Mouse (Mus musculus) adrenal gland, postnatal 4 days (tissue): Measurements from ENCODE around the gene Tmpo. TPM values are rescaled to one million over a fixed set of nuclear protein-coding genes. Genes with fewer than 3 reads are reported as not detected.

Experiments used
- DNase-seq, 2 experiments: peaks; one replicate each; pipeline ENCODE4 v3.0.0; 2021 to 2022; ENCODE audit warnings: low spot score in 2 of 2, mixed read lengths in 2 of 2
- total RNA-seq, 2 experiments: library from RNA; stranded (reverse); gene quantifications; 2 replicates each; pipeline ENCODE4 v1.2.3; 2021

Gene Tmpo
- total RNA-seq, 2 experiments from 2014 or later = 203 to 231 TPM

DNA sequence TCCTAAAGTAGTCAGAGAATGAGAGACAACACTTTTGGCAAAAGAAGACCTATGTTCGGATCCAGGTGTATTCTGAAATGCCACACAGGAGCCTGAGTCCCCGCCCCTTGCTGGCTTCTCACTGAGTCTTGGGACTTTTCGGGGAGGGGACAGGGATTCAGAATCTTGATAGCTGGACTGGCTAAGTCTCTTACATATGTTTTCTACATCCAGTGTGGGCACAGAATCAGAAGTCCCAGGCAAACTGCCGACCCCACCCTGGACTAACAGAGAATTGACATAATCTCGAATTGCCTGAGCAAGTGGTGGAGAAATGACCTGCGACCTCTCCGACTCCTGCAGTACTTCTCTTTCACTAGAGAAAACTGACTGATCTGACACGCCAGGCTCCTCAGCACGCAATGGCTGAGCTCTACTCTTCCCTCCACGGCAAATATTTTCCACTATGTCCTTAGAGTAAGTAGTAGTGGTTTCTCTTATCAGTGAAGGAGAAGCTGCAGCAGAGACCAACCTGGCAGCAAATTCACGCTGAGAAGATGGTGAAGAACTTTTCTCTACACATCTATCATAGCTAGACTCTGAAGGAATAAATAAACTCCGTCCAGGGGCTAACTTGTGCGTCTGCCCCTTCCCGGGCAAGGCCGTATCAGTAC, 18.5 kb downstream of the Tmpo start:
- DNase-seq = no peak

DNA sequence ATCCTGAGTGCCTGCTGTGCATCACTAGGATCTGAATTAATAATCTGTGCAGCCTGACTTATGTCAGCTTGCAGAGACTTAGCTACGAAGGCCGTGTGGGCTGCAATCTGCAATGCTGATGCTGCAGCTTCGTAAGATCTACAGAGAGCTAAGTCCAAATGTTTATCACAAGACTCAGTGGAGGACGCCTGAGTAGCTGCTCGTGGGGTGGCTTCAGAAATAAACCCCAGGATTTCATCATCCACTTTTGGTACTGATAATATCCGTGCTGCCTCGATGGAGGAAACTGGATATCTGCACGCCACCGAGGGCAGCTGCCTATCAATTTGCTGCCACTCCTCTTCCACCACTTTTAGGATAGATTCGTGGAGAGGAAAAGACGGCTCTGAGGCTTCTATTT, 19.0 kb downstream of the Tmpo start:
- no peak for DNase-seq

DNA sequence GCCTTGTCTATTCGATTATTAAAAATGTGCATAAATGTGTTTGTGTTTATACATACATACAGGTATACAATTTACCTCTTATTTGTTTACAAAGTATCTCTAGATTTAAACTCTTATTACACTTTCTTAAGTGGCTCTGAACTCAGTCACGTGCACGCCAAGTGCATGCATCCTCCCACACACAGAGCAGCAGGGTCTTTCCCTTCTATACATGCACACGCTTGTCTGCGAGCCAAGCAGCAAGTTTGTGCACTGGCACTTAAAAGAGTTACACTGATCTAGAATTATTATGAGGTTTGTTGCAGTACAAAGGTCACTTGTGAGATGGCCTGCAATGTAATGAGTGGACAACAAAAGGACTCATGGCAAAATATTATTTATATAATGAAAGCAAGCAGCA, 20.1 kb downstream of the Tmpo start:
- no peak for DNase-seq

- no peak for DNase-seq
Observed at GRCm38 (mm10) chr10:91158442-91158841, 22.7 kb downstream of the Tmpo start.

- DNase-seq = no peak
Observed at GRCm38 (mm10) chr10:91156338-91156737, 24.8 kb downstream of the Tmpo start.

GRCm38 (mm10) chr10:91153894-91154503, 27.1 kb downstream of the Tmpo start:
- DNase-seq = no peak

GRCm38 (mm10) chr10:91145413-91145812, 35.7 kb downstream of the Tmpo start:
- no peak for DNase-seq

DNA sequence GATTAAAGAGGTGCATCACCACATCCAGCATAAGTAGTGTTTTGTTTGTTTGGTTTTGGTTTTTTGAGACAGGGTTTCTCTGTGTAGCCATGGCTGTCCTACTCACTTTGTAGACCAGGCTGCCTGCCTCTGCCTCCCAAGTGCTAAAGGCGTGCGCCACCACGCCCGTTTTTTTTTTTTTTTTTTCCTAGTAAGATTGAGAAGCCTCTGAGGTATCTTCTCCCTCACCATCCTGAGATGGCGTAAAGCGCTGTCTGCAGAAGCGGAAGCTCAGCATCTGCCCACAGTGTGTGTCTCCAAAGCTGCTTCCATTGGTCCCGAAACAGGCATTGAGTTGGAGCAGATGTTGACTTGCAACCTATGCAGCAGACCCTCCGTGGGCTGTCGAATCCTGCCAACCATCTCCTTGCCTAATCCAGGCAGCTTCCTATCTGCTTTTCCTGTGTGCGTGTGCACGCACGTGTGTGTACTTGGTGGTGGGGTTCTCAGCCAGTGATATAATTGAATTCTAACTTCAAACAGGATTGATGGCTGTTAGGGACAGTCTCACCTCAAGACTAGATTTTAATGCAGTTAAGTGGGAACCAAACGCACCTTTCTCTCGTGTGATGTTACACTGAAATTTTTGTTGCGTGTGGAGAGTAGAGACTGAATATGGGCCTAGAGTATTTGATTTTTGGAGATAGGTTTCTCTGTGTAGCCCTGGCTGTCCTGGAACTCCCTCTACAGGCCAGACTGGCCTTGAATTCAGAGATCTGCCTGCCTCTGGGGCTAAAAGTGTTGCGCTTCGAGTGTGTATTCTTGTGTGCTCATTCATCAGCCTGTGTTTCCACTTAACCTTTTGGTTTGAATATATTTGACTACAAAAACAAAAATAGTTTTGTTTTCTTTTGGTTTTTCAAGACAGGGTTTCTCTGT, 37.5 kb downstream of the Tmpo start:
- no peak for DNase-seq

DNA sequence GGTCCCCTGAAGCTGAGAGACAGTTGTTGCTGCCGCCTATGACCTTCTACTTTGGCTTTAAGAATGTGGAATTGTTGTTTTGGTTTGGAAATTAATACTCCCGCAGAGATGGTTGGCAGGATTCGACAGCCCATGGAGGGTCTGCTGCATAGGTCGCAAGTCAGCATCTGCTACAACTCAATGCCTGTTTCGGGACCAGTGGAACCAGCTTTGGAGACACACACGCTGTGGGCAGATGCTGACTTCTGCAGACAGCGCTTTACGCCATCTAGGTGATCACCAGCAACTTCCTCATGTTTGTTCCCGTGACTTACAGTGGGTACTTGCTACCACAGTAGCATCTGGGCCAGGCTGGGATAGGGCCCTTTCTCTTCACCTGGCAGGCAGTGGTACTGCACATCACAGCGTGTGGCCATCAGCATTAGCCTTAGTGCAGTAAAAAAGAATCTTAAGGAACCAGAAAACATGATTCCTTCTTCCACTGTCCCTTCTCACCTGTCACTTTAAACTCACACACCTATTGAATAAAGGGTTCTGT, 38.4 kb downstream of the Tmpo start:
- DNase-seq = no peak

DNA sequence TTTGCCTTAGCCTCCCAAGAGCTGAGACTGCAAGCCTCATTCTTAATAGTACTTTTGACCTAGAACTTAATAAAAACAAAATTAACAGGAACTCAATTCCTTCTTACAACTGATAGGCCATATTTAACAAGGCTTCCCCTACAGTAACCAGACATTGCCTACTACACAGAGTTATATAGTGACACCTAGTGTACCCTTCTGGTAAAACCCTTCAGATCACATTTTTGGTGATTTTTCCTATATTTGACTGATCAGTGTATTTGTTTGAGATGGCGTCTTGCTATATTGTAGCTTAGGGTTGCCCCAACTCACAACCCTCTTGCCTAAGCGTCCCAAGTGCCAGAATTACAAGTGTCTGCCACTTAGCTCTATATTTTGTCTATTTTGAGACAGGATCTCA, 39.6 kb downstream of the Tmpo start:
- no peak for DNase-seq

GRCm38 (mm10) chr10:91139148-91139766, 41.9 kb downstream of the Tmpo start:
- no peak for DNase-seq

DNA sequence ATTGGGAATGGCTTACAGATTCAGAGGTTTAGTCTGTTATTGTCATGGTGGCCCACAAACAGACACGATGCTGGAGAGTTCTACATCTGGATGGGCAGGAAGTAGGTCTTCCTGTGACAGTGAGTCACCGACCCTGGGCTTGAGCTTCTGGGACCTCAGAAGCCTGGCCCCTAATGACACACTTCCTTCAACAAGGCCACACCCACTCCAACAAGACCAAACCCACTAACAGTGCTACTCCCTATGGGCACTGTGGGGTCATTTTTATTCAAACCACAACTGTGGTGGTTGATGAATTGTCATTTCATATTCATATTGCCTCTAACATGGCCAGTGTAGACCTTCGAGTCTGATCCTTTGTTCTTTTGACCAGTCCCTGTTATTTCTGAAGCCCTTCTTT, 42.8 kb downstream of the Tmpo start:
- DNase-seq = no peak

DNA sequence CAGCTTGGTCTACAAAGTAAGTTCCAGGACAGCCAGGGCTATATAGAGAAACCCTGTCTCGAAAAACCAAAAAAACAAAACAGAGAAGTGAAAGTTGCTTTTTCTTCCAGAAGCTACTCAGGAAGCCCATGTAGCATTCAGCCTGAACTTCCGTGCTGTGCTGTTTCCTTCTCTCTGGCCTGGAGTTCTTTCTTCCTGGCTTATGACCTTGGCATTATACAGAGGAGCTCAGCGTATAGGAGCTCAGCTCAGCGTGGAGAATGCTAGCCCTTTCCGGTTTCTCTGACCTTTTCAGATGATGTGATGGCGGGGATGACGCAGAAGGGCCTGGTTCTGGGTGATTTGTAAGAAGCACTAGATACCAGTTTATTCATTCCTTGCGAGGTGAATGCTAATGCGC, 43.7 kb downstream of the Tmpo start:
- DNase-seq = no peak

DNA sequence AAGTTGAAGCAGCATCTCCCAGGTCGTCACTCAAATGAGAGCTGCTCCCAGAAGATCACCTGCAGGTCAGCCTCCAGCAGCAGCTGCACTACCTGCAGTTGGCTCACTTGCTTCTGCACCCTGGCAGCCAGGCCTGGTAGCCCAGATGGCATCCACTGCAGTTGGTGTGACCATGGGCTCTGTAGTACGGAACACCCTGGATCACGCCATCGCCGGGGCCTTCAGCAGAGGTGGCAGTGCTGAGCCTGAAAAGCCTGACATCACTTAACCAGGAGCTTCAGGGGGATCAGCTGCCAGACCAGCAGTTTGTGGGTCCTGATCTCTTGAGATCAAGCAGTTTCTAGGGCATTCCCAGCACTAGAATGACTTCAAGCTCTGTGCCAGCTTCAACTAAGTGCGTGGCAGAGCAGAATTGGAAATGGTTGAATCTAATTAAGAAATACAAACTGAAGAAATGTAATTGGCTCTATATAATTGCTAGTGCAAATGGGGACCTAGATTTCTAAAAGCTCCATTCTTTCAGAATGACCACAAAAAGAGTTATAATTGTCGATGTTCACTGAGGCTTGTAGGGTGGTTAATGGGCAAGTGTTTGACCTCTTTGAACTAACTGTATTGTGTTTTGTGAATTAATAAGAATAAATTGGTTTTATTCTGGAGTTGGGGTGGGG, 45.7 kb downstream of the Tmpo start:
- no peak for DNase-seq

GRCm38 (mm10) chr10:91131565-91131964, 49.5 kb downstream of the Tmpo start:
- no peak for DNase-seq

DNA sequence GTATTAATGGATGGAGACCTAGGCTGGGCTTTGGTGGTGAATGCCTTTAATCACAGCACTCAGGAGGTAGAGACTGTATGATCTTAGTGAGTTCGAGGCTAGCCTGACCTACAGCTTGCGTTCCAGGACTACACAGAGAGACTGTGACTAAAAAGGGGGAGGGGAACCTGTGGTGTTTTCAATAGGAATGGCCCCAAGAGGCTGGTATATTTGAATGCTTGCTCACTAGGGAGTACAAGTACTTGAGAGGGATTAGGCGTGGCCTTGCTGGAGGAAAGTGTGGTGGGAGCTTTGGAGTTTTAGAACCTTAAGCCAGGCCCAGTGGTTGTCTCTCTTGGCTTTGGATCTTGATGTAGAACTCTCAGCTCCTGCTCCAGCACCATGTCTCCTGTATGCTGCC, 50.3 kb downstream of the Tmpo start:
- DNase-seq = no peak

DNA sequence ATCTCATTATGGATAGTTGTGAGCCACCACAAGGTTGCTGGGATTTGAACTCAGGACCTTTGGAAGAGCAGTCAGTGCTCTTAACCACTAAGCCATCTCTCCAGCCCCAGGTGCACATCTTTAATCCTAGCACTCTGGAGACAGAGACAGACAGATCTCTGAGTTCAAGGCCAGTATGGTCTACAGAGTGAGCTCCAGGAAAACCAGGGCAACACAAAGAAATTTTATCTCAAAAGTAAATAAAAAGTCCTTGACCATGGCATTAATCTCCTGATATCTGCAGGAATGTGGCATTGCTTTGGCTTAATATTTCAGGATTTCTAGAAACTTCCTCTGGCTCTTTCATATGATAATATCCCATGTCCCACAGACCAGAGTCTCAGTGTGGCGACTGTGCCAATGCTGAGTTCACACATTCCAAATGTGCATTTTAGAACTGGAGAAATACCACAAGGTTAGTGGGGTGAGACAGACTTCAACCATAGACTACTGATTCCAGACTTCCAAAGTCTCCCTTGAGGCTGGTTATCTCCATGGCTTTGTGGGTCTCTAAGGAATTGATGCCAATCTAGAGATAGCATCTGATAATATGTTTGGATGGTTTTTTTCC, 52.5 kb downstream of the Tmpo start:
- no peak for DNase-seq

DNA sequence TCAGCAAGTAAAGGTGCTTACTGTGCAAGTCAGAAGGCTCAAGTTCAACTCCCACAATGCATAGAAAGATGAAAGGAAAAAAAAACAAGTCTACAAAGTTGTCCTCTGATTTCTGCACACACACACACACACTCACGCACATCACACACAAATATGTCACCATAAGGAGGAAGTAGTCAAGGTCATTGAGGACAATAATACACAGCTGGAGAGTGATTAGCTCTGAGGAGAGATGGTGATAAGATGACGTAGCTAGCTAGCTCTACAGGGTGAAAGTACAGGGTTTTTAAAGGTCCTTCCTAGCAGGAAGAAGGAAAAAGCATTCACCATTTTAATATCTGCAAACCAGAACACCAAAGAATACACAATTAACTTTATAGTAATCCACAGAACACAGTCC, 53.7 kb downstream of the Tmpo start:
- no peak for DNase-seq

GRCm38 (mm10) chr10:91126618-91127355, 54.3 kb downstream of the Tmpo start:
- no peak for DNase-seq
